Mouse (Mus musculus) lung, embryonic 16.5 days (tissue): ENCODE data around the gene Sel1l2. TPM values are rescaled to one million over a fixed set of nuclear protein-coding genes. Genes with fewer than 3 reads are reported as not detected.
"Not testable (repeated sequence)": the region's sequence is repeated elsewhere in the genome, so short reads cannot be mapped to it uniquely, and the experiment has no call there.

Source experiments
- ATAC-seq: fragments of 200-750 bp; cut with Nextera tagmentation; 2 replicates; pipeline ENCODE4 v1.8.0; 2017; ENCODE audit warnings: low read depth, mild to moderate bottlenecking, moderate library complexity
- H3K27ac ChIP-seq: fragments of 300-500 bp; sonication (generic); 2 replicates; pipeline ENCODE4 v1.5.1; 2014; ENCODE audit warnings: mild to moderate bottlenecking, control low read depth, low read length
- H3K27me3 ChIP-seq: fragments of 300-500 bp; sonication (generic); 2 replicates; pipeline ENCODE4 v1.6.1; 2014; ENCODE audit warnings: low read depth, low read length, mixed read lengths; ENCODE audit not compliant: control insufficient read depth, insufficient read depth
- H3K36me3 ChIP-seq: fragments of 300-500 bp; sonication (generic); 2 replicates; pipeline ENCODE4 v1.6.1; 2014; ENCODE audit warnings: low read length; ENCODE audit not compliant: control insufficient read depth, insufficient read depth
- H3K4me1 ChIP-seq: fragments of 300-500 bp; sonication (generic); replicated peaks from 2 replicates; pipeline ENCODE4 v1.6.1; 2014; ENCODE audit warnings: low read length, mixed read lengths; ENCODE audit not compliant: control insufficient read depth, insufficient read depth
- H3K4me2 ChIP-seq: fragments of 300-500 bp; sonication (generic); 2 replicates; pipeline ENCODE4 v1.6.1; 2014; ENCODE audit warnings: low read depth, low read length, control low read depth
- H3K4me3 ChIP-seq: fragments of 300-500 bp; sonication (generic); 2 replicates; pipeline ENCODE4 v1.5.1; 2014; ENCODE audit warnings: mild to moderate bottlenecking, low read length, control low read depth
- H3K9ac ChIP-seq: fragments of 300-500 bp; sonication (generic); 2 replicates; pipeline ENCODE4 v1.6.1; 2014; ENCODE audit warnings: low read length, control low read depth
- H3K9me3 ChIP-seq: fragments of 300-500 bp; sonication (generic); 2 replicates; pipeline ENCODE4 v1.6.1; 2016; ENCODE audit warnings: low read length; ENCODE audit not compliant: control insufficient read depth
- WGBS: fragments of 180-500 bp; shearing (Covaris S2); extraction: QIAGEN DNeasy Blood & Tissue Kit; methylation state at CpG from one replicate; pipeline ENCODE4 v1.1.7; 2014; 5-methylcytosine and 5-hydroxymethylcytosine counted together
- polyA plus RNA-seq: library from polyadenylated mRNA; unstranded; fragments of >200 nt; fragmentation: Nextera tagmentation; extraction: Ambion mirVana; gene quantifications from 2 replicates; pipeline ENCODE4 v1.2.1, GENCODE M21; 2015

Sel1l2 gene
- polyA plus RNA-seq, 1 experiment from 2014 or later: not detected

GRCm38 (mm10) chr2:140237245-140237644, 152.3 kb downstream of the Sel1l2 start:
- no peak overlapping the region for H3K9ac ChIP-seq
- no peak overlapping the region for H3K27ac ChIP-seq
- H3K4me1 ChIP-seq: no peaks in the 10 kb centered on the region
- 48% methylated on average over 6 of the region's 6 CpGs for WGBS
- no peaks in the 10 kb centered on the region for H3K36me3 ChIP-seq
- no peaks in the 10 kb centered on the region for H3K9me3 ChIP-seq
- ATAC-seq: peak; percentile 64; the same call in 1 of the 2 replicates
- no peak overlapping the region; the same call in 1 of the 2 replicates for H3K4me2 ChIP-seq
- no peak overlapping the region for H3K4me3 ChIP-seq
- H3K27me3 ChIP-seq: no peaks in the 10 kb centered on the region

- no peak overlapping the region for H3K4me3 ChIP-seq
- H3K4me2 ChIP-seq: no peak overlapping the region
- no peaks in the 10 kb centered on the region for H3K9me3 ChIP-seq
- H3K36me3 ChIP-seq: no peaks in the 10 kb centered on the region
- WGBS: 38% methylated on average over 1 of the region's 1 CpGs
- ATAC-seq: no peak
- no peaks in the 10 kb centered on the region for H3K27me3 ChIP-seq
- H3K27ac ChIP-seq: no peak overlapping the region
- no peaks in the 10 kb centered on the region for H3K4me1 ChIP-seq
- H3K9ac ChIP-seq: no peak overlapping the region
These were observed 159.2 kb downstream of the Sel1l2 start for GRCm38 (mm10) chr2:140230295-140230694.

- Histone ChIP-seq H3K4me1 (no peaks in the 10 kb centered on the region), H3K4me3 (no peak overlapping the region), H3K9ac (no peak overlapping the region), H3K4me2 (no peak overlapping the region), H3K27ac (no peak overlapping the region), H3K27me3 (no peaks in the 10 kb centered on the region), H3K36me3 (no peaks in the 10 kb centered on the region), H3K9me3 (no peaks in the 10 kb centered on the region)
- 64% methylated on average over 8 of the region's 8 CpGs for WGBS
- ATAC-seq: no peak
These were observed 169.2 kb downstream of the Sel1l2 start for GRCm38 (mm10) chr2:140220325-140220724.

- no peak for ATAC-seq
- Histone ChIP-seq H3K4me1 (no peaks in the 10 kb centered on the region), H3K4me3 (no peak overlapping the region), H3K27ac (no peak overlapping the region), H3K9me3 (no peaks in the 10 kb centered on the region), H3K4me2 (no peak overlapping the region), H3K9ac (no peak overlapping the region), H3K36me3 (no peaks in the 10 kb centered on the region), H3K27me3 (no peaks in the 10 kb centered on the region)
- WGBS: 70% methylated on average over 1 of the region's 1 CpGs
These were observed 173.5 kb downstream of the Sel1l2 start for GRCm38 (mm10) chr2:140215965-140216364.

- Histone ChIP-seq H3K4me3 (no peak overlapping the region), H3K27me3 (no peaks in the 10 kb centered on the region), H3K9ac (no peak overlapping the region), H3K9me3 (no peaks in the 10 kb centered on the region), H3K4me2 (no peak overlapping the region), H3K27ac (no peak overlapping the region), H3K36me3 (no peaks in the 10 kb centered on the region), H3K4me1 (no peaks in the 10 kb centered on the region)
- WGBS: 64% methylated on average over 2 of the region's 2 CpGs
- ATAC-seq: no peak
These were observed 174.1 kb downstream of the Sel1l2 start for GRCm38 (mm10) chr2:140215415-140215814.

GRCm38 (mm10) chr2:140214519-140215027, 174.9 kb downstream of the Sel1l2 start:
- Histone ChIP-seq H3K4me2 (no peak overlapping the region), H3K4me3 (no peak overlapping the region), H3K9me3 (no peaks in the 10 kb centered on the region), H3K36me3 (no peaks in the 10 kb centered on the region), H3K27me3 (no peaks in the 10 kb centered on the region), H3K9ac (no peak overlapping the region), H3K27ac (no peak overlapping the region), H3K4me1 (no peaks in the 10 kb centered on the region)
- WGBS: 84% methylated on average over 4 of the region's 4 CpGs
- no peak for ATAC-seq

- 94% methylated on average over 7 of the region's 7 CpGs for WGBS
- H3K27me3 ChIP-seq: no peaks in the 10 kb centered on the region
- H3K9me3 ChIP-seq: no peaks in the 10 kb centered on the region
- H3K4me3 ChIP-seq: no peak overlapping the region
- peaks cover 13% of the 10 kb centered on the region for H3K36me3 ChIP-seq
- ATAC-seq: no peak
- no peak overlapping the region for H3K9ac ChIP-seq
- no peak overlapping the region for H3K27ac ChIP-seq
- no peak overlapping the region for H3K4me2 ChIP-seq
- no peaks in the 10 kb centered on the region for H3K4me1 ChIP-seq
These were observed 185.8 kb downstream of the Sel1l2 start for GRCm38 (mm10) chr2:140203756-140204155.

GRCm38 (mm10) chr2:140202573-140202972, 186.9 kb downstream of the Sel1l2 start:
- no peaks in the 10 kb centered on the region for H3K4me1 ChIP-seq
- 80% methylated on average over 5 of the region's 5 CpGs for WGBS
- ATAC-seq: no peak
- no peak overlapping the region for H3K4me2 ChIP-seq
- H3K27me3 ChIP-seq: no peaks in the 10 kb centered on the region
- no peaks in the 10 kb centered on the region for H3K9me3 ChIP-seq
- H3K9ac ChIP-seq: no peak overlapping the region
- H3K4me3 ChIP-seq: no peak overlapping the region
- H3K27ac ChIP-seq: no peak overlapping the region
- H3K36me3 ChIP-seq: peaks cover 13% of the 10 kb centered on the region

- Histone ChIP-seq H3K9me3 (no peaks in the 10 kb centered on the region), H3K27me3 (no peaks in the 10 kb centered on the region), H3K36me3 (peaks cover 13% of the 10 kb centered on the region), H3K4me1 (no peaks in the 10 kb centered on the region), H3K9ac (no peak overlapping the region), H3K4me2 (no peak overlapping the region), H3K4me3 (no peak overlapping the region), H3K27ac (no peak overlapping the region)
- ATAC-seq: no peak
- 66% methylated on average over 2 of the region's 2 CpGs for WGBS
These were observed 188.8 kb downstream of the Sel1l2 start for GRCm38 (mm10) chr2:140200713-140201112.

GRCm38 (mm10) chr2:140185685-140186210, 203.8 kb downstream of the Sel1l2 start:
- H3K9ac ChIP-seq, ATAC-seq, H3K4me2 ChIP-seq, H3K27ac ChIP-seq, H3K4me1 ChIP-seq, H3K4me3 ChIP-seq, H3K9me3 ChIP-seq, H3K27me3 ChIP-seq, H3K36me3 ChIP-seq: not testable (repeated sequence)
- WGBS: 87% methylated on average over 3 of the region's 3 CpGs
